Mouse (Mus musculus): ENCODE results near the gene Six5.

DNA sequence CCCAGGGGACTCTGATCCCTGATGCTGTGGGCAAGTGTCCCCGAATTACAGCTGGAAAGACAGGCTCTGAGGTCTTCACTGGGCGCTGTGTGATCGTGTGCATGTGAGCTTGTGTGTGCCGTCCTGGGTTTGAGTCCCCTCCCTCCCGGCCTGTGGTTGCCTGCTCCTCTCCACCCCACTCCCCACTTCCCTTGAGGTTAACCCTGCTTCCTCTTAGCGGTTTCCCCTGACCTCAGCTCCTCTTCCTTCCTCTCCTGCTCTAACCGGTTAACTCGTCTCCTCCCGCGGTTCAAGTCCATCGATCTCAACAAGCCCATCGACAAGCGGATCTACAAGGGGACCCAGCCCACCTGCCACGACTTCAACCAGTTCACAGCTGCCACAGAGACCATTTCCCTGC, 16.6 kb upstream of the Six5 start:
- TF ChIP-seq CTCF (IDR thresholded peaks at IDR 0.05; ENCODE audit: extremely low read depth, insufficient read depth, low read length), result no peak
- no peak for TF ChIP-seq POLR2A (IDR thresholded peaks at IDR 0.05; ENCODE audit: extremely low read depth, insufficient read depth, low read length)
